Mouse (Mus musculus): ENCODE measurements around the gene Lgals3bp.

DNA sequence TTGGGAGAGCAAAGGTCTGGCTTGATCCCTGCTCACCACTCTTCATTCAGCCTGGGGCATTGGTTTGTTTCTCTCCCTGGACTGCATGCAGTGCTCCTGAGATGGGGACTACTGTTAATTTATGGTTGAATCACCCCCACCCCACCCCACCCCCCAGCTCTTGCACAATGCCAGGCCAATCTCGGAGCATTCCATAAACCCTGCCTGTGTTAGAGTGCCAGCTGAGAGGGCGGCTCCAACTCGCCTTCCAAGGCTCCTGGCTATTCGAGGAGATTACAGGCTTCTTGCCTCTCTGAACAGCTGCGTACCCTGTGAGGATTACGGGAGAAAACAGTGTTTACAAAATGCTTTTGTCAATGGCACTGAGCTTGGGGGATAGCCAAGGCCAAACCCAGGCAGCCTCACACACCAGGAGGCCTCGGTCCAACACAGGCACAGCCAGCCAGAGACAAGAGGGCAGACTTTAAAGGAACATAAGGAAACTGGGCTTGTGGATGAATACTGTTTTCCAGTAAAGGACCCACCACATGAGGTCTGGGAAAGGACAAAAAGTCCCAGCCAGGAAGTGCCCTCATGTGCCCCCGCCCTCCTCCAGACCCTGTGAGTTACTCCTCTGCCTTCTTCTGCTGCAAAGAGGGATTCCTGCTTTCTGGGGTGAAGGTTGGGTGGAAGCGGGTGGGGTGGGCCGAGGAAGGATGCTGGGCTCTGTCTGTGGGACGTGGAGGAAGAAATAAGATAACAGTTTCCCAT lies 36.9 kb upstream of the Lgals3bp start:
- TF ChIP-seq POLR2A (IDR thresholded peaks at IDR 0.05; ENCODE audit: control insufficient read depth, extremely low read depth, insufficient read depth, low read length, poor library complexity) (no peak), CTCF (IDR thresholded peaks at IDR 0.05; ENCODE audit: borderline replicate concordance, control insufficient read depth, extremely low read depth, insufficient read depth, low read length, poor library complexity) (no peak)
